Mouse (Mus musculus) liver, embryonic 12.5 days (tissue): ENCODE data around the gene Pla2g2c. TPM values are rescaled to one million over a fixed set of nuclear protein-coding genes. Genes with fewer than 3 reads are reported as not detected.

ENCODE experiments used
- ATAC-seq: fragments of 200-750 bp; cut with Nextera tagmentation; 2 replicates; pipeline ENCODE4 v1.8.0; 2017; ENCODE audit warnings: moderate number of reproducible peaks, mild to moderate bottlenecking, moderate library complexity
- H3K27ac ChIP-seq: fragments of 300-500 bp; sonication (generic); 2 replicates; pipeline ENCODE4 v1.5.1; 2016; ENCODE audit warnings: mild to moderate bottlenecking
- H3K27me3 ChIP-seq: fragments of 300-500 bp; sonication (generic); replicated peaks from 2 replicates; pipeline ENCODE4 v1.6.1; 2016; ENCODE audit warnings: mild to moderate bottlenecking, moderate library complexity
- H3K36me3 ChIP-seq: fragments of 300-500 bp; sonication (generic); 2 replicates; pipeline ENCODE4 v1.6.1; 2016; ENCODE audit warnings: mild to moderate bottlenecking, moderate library complexity
- H3K4me1 ChIP-seq: fragments of 300-500 bp; sonication (generic); 2 replicates; pipeline ENCODE4 v1.6.1; 2016
- H3K4me2 ChIP-seq: fragments of 300-500 bp; sonication (generic); 2 replicates; pipeline ENCODE4 v1.6.1; 2016; ENCODE audit warnings: mild to moderate bottlenecking, moderate library complexity
- H3K4me3 ChIP-seq: fragments of 300-500 bp; sonication (generic); 2 replicates; pipeline ENCODE4 v1.5.1; 2016; ENCODE audit warnings: mild to moderate bottlenecking, moderate library complexity
- H3K9ac ChIP-seq: fragments of 300-500 bp; sonication (generic); 2 replicates; pipeline ENCODE4 v1.6.1; 2016; ENCODE audit warnings: mild to moderate bottlenecking, moderate library complexity
- H3K9me3 ChIP-seq: fragments of 300-500 bp; sonication (generic); replicated peaks from 2 replicates; pipeline ENCODE4 v1.6.1; 2016; ENCODE audit warnings: mild to moderate bottlenecking, moderate library complexity
- WGBS: fragments of 180-500 bp; shearing (Covaris S2); methylation state at CpG from one replicate; pipeline ENCODE4 v1.1.7; 2016; ENCODE audit not compliant: insufficient replicate concordance; 5-methylcytosine and 5-hydroxymethylcytosine counted together
- polyA plus RNA-seq: library from polyadenylated mRNA; unstranded; fragments of >200 nt; fragmentation: Nextera tagmentation; extraction: Ambion mirVana; gene quantifications from 2 replicates; pipeline ENCODE4 v1.2.1, GENCODE M21; 2016

The Pla2g2c gene
- polyA plus RNA-seq, 1 experiment from 2014 or later, result 0.10 TPM

GRCm38 (mm10) chr4:138729018-138729703 is 4.6 kb downstream of the Pla2g2c start:
- no peak overlapping the region for H3K9ac ChIP-seq
- peaks cover 13% of the 10 kb centered on the region; the same call in 1 of the 2 replicates for H3K4me1 ChIP-seq
- WGBS, result 45% methylated on average over 9 of the region's 9 CpGs
- peaks cover 40% of the 10 kb centered on the region for H3K27me3 ChIP-seq
- H3K4me3 ChIP-seq, result no peak overlapping the region
- no peak overlapping the region for H3K27ac ChIP-seq
- H3K9me3 ChIP-seq, result no peaks in the 10 kb centered on the region
- no peak for ATAC-seq
- H3K4me2 ChIP-seq, result no peak overlapping the region
- H3K36me3 ChIP-seq, result no peaks in the 10 kb centered on the region

GRCm38 (mm10) chr4:138734105-138734504 is 9.5 kb downstream of the Pla2g2c start:
- no peak overlapping the region for H3K9ac ChIP-seq
- H3K27me3 ChIP-seq, result 0 out of 2 replicates have a peak, but pooled peaks cover 7% of the 10 kb centered on the region
- no peak for ATAC-seq
- no peaks in the 10 kb centered on the region for H3K9me3 ChIP-seq
- H3K36me3 ChIP-seq, result no peaks in the 10 kb centered on the region
- no peak overlapping the region for H3K27ac ChIP-seq
- 58% methylated on average over 7 of the region's 7 CpGs for WGBS
- no peak overlapping the region for H3K4me2 ChIP-seq
- H3K4me1 ChIP-seq, result no peaks in the 10 kb centered on the region
- H3K4me3 ChIP-seq, result no peak overlapping the region

- 82% methylated on average over 4 of the region's 4 CpGs for WGBS
- no peak overlapping the region for H3K4me3 ChIP-seq
- H3K4me2 ChIP-seq, result no peak overlapping the region
- H3K9me3 ChIP-seq, result no peaks in the 10 kb centered on the region
- no peak overlapping the region for H3K27ac ChIP-seq
- H3K9ac ChIP-seq, result no peak overlapping the region
- H3K4me1 ChIP-seq, result no peaks in the 10 kb centered on the region
- no peak for ATAC-seq
- H3K36me3 ChIP-seq, result no peaks in the 10 kb centered on the region
- H3K27me3 ChIP-seq, result 0 out of 2 replicates have a peak, but pooled peaks cover 7% of the 10 kb centered on the region
Measured at GRCm38 (mm10) chr4:138734863-138735262, 10.3 kb downstream of the Pla2g2c start.

GRCm38 (mm10) chr4:138737031-138737430 is 12.4 kb downstream of the Pla2g2c start, which contains the start of gene Ubxn10:
TSS of gene Ubxn10 (minus strand) at chr4:138737167.
- no peak for ATAC-seq
- H3K27ac ChIP-seq, result no peak within 1 kb of the TSS
- 57% methylated on average over 7 of the region's 7 CpGs for WGBS

GRCm38 (mm10) chr4:138739136-138739851 is 14.7 kb downstream of the Pla2g2c start:
- H3K27ac ChIP-seq, result no peak overlapping the region
- 31% methylated on average over 7 of the region's 7 CpGs for WGBS
- ATAC-seq, result no peak
- H3K36me3 ChIP-seq, result no peaks in the 10 kb centered on the region
- H3K27me3 ChIP-seq, result 0 out of 2 replicates have a peak, but pooled peaks cover 15% of the 10 kb centered on the region
- no peaks in the 10 kb centered on the region for H3K9me3 ChIP-seq
- no peak overlapping the region for H3K4me3 ChIP-seq
- H3K4me2 ChIP-seq, result no peak overlapping the region
- no peak overlapping the region for H3K9ac ChIP-seq
- no peaks in the 10 kb centered on the region for H3K4me1 ChIP-seq

More at GRCm38 (mm10) chr4:138737031-138737430, 12.4 kb downstream of the Pla2g2c start, which contains the start of gene Ubxn10:
- Histone ChIP-seq H3K36me3 (no peaks in the 10 kb centered on the region), H3K9ac (no peak within 1 kb of the TSS), H3K4me3 (no peak within 1 kb of the TSS), H3K27me3 (0 out of 2 replicates have a peak, but pooled peaks cover 15% of the 10 kb centered on the region), H3K4me1 (no peaks in the 10 kb centered on the region), H3K4me2 (no peak within 1 kb of the TSS), H3K9me3 (no peaks in the 10 kb centered on the region)

GRCm38 (mm10) chr4:138745884-138746283 is 21.3 kb downstream of the Pla2g2c start:
- H3K36me3 ChIP-seq, result no peaks in the 10 kb centered on the region
- ATAC-seq, result no peak
- H3K9me3 ChIP-seq, result no peaks in the 10 kb centered on the region
- H3K4me1 ChIP-seq, result no peaks in the 10 kb centered on the region
- no peak overlapping the region for H3K27ac ChIP-seq
- no peak overlapping the region for H3K4me3 ChIP-seq
- 49% methylated on average over 4 of the region's 4 CpGs for WGBS
- H3K27me3 ChIP-seq, result peaks cover 3% of the 10 kb centered on the region; the same call in 1 of the 2 replicates
- H3K4me2 ChIP-seq, result no peak overlapping the region
- no peak overlapping the region for H3K9ac ChIP-seq

GRCm38 (mm10) chr4:138746866-138747265 is 22.3 kb downstream of the Pla2g2c start:
- WGBS, result 71% methylated on average over 9 of the region's 9 CpGs
- Histone ChIP-seq H3K4me2 (no peak overlapping the region), H3K9me3 (no peaks in the 10 kb centered on the region), H3K27me3 (peaks cover 3% of the 10 kb centered on the region; the same call in 1 of the 2 replicates), H3K27ac (no peak overlapping the region), H3K9ac (no peak overlapping the region), H3K36me3 (no peaks in the 10 kb centered on the region), H3K4me1 (no peaks in the 10 kb centered on the region), H3K4me3 (no peak overlapping the region)
- no peak for ATAC-seq

- Histone ChIP-seq H3K9me3 (no peaks in the 10 kb centered on the region), H3K27ac (no peak overlapping the region), H3K36me3 (no peaks in the 10 kb centered on the region), H3K4me1 (no peaks in the 10 kb centered on the region), H3K27me3 (peaks cover 3% of the 10 kb centered on the region; the same call in 1 of the 2 replicates), H3K9ac (no peak overlapping the region), H3K4me3 (no peak overlapping the region), H3K4me2 (no peak overlapping the region)
- 50% methylated on average over 10 of the region's 10 CpGs for WGBS
- no peak for ATAC-seq
Measured at GRCm38 (mm10) chr4:138747851-138748250, 23.3 kb downstream of the Pla2g2c start.

GRCm38 (mm10) chr4:138748369-138749072 is 23.9 kb downstream of the Pla2g2c start:
- no peak for ATAC-seq
- H3K27ac ChIP-seq, result no peak overlapping the region
- no peaks in the 10 kb centered on the region for H3K4me1 ChIP-seq
- H3K9me3 ChIP-seq, result no peaks in the 10 kb centered on the region
- 37% methylated on average over 8 of the region's 8 CpGs for WGBS
- peaks cover 3% of the 10 kb centered on the region; the same call in 1 of the 2 replicates for H3K27me3 ChIP-seq
- no peak overlapping the region for H3K9ac ChIP-seq
- no peak overlapping the region for H3K4me3 ChIP-seq
- no peak overlapping the region for H3K4me2 ChIP-seq
- H3K36me3 ChIP-seq, result no peaks in the 10 kb centered on the region

- H3K9me3 ChIP-seq, result no peaks in the 10 kb centered on the region
- H3K4me2 ChIP-seq, result no peak overlapping the region
- H3K4me3 ChIP-seq, result no peak overlapping the region
- no peak overlapping the region for H3K9ac ChIP-seq
- 78% methylated on average over 6 of the region's 6 CpGs for WGBS
- no peak overlapping the region for H3K27ac ChIP-seq
- no peaks in the 10 kb centered on the region for H3K4me1 ChIP-seq
- H3K27me3 ChIP-seq, result no peaks in the 10 kb centered on the region
- H3K36me3 ChIP-seq, result no peaks in the 10 kb centered on the region
- no peak for ATAC-seq
Measured at GRCm38 (mm10) chr4:138752603-138753002, 28.0 kb downstream of the Pla2g2c start.

GRCm38 (mm10) chr4:138753608-138754007 is 29.0 kb downstream of the Pla2g2c start:
- no peak for ATAC-seq
- Histone ChIP-seq H3K9me3 (no peaks in the 10 kb centered on the region), H3K27ac (no peak overlapping the region), H3K4me2 (no peak overlapping the region), H3K9ac (no peak overlapping the region), H3K27me3 (no peaks in the 10 kb centered on the region), H3K4me1 (no peaks in the 10 kb centered on the region), H3K36me3 (no peaks in the 10 kb centered on the region), H3K4me3 (no peak overlapping the region)
- 70% methylated on average over 3 of the region's 3 CpGs for WGBS

GRCm38 (mm10) chr4:138754432-138754831 is 29.8 kb downstream of the Pla2g2c start:
- Histone ChIP-seq H3K9ac (no peak overlapping the region), H3K9me3 (no peaks in the 10 kb centered on the region), H3K4me2 (no peak overlapping the region), H3K4me3 (no peak overlapping the region), H3K27ac (no peak overlapping the region), H3K27me3 (no peaks in the 10 kb centered on the region), H3K4me1 (no peaks in the 10 kb centered on the region), H3K36me3 (no peaks in the 10 kb centered on the region)
- 53% methylated on average over 9 of the region's 9 CpGs for WGBS
- no peak for ATAC-seq
